Mouse (Mus musculus) heart, postnatal 0 days (tissue): ENCODE measurements at regions not wholly inside any gene's neighbourhood (a gene's known extent, or its start where the extent isn't known, plus 50 kb on each side); places are given as distances from the start of the nearest gene placed in this dataset.

Source experiments
- ATAC-seq: fragments of 200-750 bp; cut with Nextera tagmentation; 2 replicates; pipeline ENCODE4 v1.8.0; 2017; ENCODE audit warnings: low read depth, moderate number of reproducible peaks, moderate library complexity; ENCODE audit not compliant: insufficient read depth
- DNase-seq: peaks from one replicate; pipeline ENCODE4 v3.0.0-alpha.2; 2016; ENCODE audit warnings: low spot score
- H3K27ac ChIP-seq: fragments of 300-500 bp; sonication (generic); 2 replicates; pipeline ENCODE4 v1.5.1; 2014; ENCODE audit warnings: low read depth, mild to moderate bottlenecking
- H3K27me3 ChIP-seq: fragments of 300-500 bp; sonication (generic); 2 replicates; pipeline ENCODE4 v1.6.1; 2014; ENCODE audit warnings: low read length, mixed read lengths; ENCODE audit not compliant: control insufficient read depth, insufficient read depth
- H3K36me3 ChIP-seq: fragments of 300-500 bp; sonication (generic); replicated peaks from 2 replicates; pipeline ENCODE4 v1.6.1; 2014; ENCODE audit warnings: low read length, mixed read lengths; ENCODE audit not compliant: control insufficient read depth, insufficient read depth
- H3K4me1 ChIP-seq: fragments of 300-500 bp; sonication (generic); 2 replicates; pipeline ENCODE4 v1.6.1; 2014; ENCODE audit warnings: antibody characterized with exemption; ENCODE audit not compliant: control insufficient read depth, insufficient read depth
- H3K4me2 ChIP-seq: fragments of 300-500 bp; sonication (generic); 2 replicates; pipeline ENCODE4 v1.6.1; 2014; ENCODE audit warnings: low read depth, mild to moderate bottlenecking, low read length, moderate library complexity
- H3K4me3 ChIP-seq: fragments of 300-500 bp; sonication (generic); 2 replicates; pipeline ENCODE4 v1.5.1; 2014; ENCODE audit warnings: low read depth, low read length
- H3K9ac ChIP-seq: fragments of 300-500 bp; sonication (generic); replicated peaks from 2 replicates; pipeline ENCODE4 v1.6.1; 2014; ENCODE audit warnings: low read depth, low read length, mixed read lengths
- H3K9me3 ChIP-seq: fragments of 300-500 bp; sonication (generic); replicated peaks from 2 replicates; pipeline ENCODE4 v1.6.1; 2016; ENCODE audit warnings: low read length; ENCODE audit not compliant: control insufficient read depth
- CTCF ChIP-seq: IDR thresholded peaks from 2 replicates; pipeline ENCODE4 v1.5.1; 2016; ENCODE audit warnings: antibody characterized with exemption, control low read depth, low read depth
- EP300 ChIP-seq: IDR thresholded peaks from 2 replicates; pipeline ENCODE4 v1.6.1; 2016; ENCODE audit warnings: antibody characterized with exemption, low read depth
- WGBS: fragments of 180-500 bp; shearing (Covaris S2); extraction: QIAGEN DNeasy Blood & Tissue Kit; methylation state at CpG from one replicate; pipeline ENCODE4 v1.1.7; 2014; 5-methylcytosine and 5-hydroxymethylcytosine counted together

DNA sequence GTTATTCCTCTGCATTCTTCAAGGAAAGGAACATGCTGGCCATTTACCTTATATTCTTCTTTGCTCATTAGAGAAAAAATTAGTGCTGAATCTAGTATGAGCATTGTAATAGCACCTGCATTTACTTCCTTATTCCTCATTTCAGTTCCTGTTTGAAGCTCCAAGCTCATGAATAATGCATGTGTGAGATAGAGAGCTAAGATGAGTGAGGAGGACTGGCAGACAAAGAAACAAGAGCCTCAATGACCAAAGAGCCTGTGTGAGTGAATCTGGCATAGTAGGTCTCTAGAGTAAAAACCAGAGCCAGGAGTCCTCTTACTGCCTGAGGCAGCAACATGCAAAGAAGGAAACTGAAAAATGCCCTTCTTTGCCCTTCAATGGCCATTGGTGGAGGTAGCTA lies 365.4 kb upstream of the Adgrl4 start:
- Histone ChIP-seq H3K27me3 (no peaks in the 10 kb centered on the region), H3K9me3 (no peaks in the 10 kb centered on the region), H3K27ac (no peak overlapping the region), H3K4me1 (no peaks in the 10 kb centered on the region), H3K36me3 (no peaks in the 10 kb centered on the region), H3K9ac (no peak overlapping the region), H3K4me2 (no peak overlapping the region), H3K4me3 (no peak overlapping the region)
- DNase-seq: no peak
- TF ChIP-seq EP300: no peak
- no peak for TF ChIP-seq CTCF
- no peak for ATAC-seq

DNA sequence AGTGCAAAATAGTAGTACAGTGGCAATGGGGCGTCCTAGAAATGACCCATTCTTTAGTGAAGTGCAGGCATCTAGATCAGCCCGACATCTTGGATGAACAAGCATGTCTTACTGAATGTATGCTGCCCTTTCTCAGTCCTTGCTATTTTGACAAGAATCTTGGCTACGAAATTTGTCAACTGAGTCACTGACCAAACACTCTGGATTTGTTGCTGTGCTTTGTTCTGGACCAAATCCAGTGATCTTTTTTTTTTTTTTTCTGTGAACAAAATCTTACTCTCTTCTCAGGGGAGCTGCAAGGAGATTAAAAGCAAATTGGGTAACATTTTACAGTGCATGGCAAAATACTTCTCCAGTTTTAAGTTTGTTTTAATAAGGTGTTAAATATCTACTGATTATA lies 320.9 kb upstream of the Adgrl4 start:
- WGBS: 66% methylated on average over 3 of the region's 3 CpGs
- Histone ChIP-seq H3K27me3 (no peaks in the 10 kb centered on the region), H3K4me2 (no peak overlapping the region), H3K4me1 (peaks cover 5% of the 10 kb centered on the region; the same call in 1 of the 2 replicates), H3K36me3 (no peaks in the 10 kb centered on the region), H3K4me3 (no peak overlapping the region), H3K27ac (no peak overlapping the region), H3K9ac (no peak overlapping the region), H3K9me3 (no peaks in the 10 kb centered on the region)
- ATAC-seq (no peak), DNase-seq (no peak)
- no peak for TF ChIP-seq EP300
- TF ChIP-seq CTCF: no peak

DNA sequence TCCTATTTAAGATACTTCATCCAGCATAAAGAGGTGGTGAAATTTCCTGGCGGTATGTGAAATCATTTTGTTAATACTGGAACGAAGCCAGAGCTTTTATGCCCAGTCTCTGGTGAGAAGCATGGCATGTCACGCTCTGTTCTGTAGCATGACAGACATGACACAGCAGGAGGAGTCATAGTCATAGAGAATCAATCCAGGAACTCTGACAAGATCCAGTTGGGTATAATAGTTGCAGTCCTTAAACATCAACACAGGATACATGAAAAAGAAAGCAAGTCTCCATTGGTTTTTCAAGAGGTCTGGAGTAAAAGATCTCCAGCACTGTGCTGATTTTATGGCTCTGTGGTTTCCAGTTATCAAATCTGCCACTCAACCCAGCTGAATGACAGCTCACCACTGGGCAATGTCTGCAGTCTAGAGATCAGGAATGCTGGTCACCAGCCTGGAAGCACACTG lies 320.1 kb upstream of the Adgrl4 start:
- 17% methylated on average over 3 of the region's 3 CpGs for WGBS
- no peaks in the 10 kb centered on the region for H3K9me3 ChIP-seq
- peaks cover 5% of the 10 kb centered on the region; the same call in 1 of the 2 replicates for H3K4me1 ChIP-seq
- H3K9ac ChIP-seq: no peak overlapping the region
- H3K4me2 ChIP-seq: no peak overlapping the region
- ATAC-seq (no peak), DNase-seq (no peak)
- H3K27ac ChIP-seq: no peak overlapping the region
- H3K27me3 ChIP-seq: no peaks in the 10 kb centered on the region
- no peak for TF ChIP-seq EP300
- TF ChIP-seq CTCF: no peak
- H3K4me3 ChIP-seq: no peak overlapping the region
- H3K36me3 ChIP-seq: no peaks in the 10 kb centered on the region

DNA sequence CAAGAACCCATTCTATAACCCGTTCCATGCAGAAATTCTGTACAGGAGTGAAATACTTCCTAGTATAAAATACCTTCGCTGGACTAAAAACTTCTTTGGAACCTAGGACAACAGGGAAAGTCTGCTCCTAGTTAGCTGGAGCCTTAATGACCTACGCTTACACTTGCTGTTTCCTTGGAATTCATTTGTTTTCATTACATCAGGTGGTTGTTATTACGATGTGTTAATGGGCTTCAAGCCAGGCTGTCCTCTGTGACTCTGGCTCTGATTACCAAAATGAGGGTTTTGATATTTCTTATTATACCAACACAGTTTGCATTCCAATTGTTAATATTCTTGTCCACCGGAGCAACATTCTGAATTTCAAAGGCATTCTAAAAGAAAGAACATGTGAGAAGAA lies 313.6 kb upstream of the Adgrl4 start:
- no peak for TF ChIP-seq EP300
- no peak for TF ChIP-seq CTCF
- H3K27ac ChIP-seq: no peak overlapping the region
- no peak for ATAC-seq
- 81% methylated on average over 5 of the region's 5 CpGs for WGBS
- H3K27me3 ChIP-seq: no peaks in the 10 kb centered on the region
- no peak overlapping the region for H3K4me3 ChIP-seq
- no peak overlapping the region for H3K4me2 ChIP-seq
- H3K9ac ChIP-seq: no peak overlapping the region
- no peak for DNase-seq
- H3K4me1 ChIP-seq: no peaks in the 10 kb centered on the region
- no peaks in the 10 kb centered on the region for H3K9me3 ChIP-seq
- H3K36me3 ChIP-seq: no peaks in the 10 kb centered on the region

DNA sequence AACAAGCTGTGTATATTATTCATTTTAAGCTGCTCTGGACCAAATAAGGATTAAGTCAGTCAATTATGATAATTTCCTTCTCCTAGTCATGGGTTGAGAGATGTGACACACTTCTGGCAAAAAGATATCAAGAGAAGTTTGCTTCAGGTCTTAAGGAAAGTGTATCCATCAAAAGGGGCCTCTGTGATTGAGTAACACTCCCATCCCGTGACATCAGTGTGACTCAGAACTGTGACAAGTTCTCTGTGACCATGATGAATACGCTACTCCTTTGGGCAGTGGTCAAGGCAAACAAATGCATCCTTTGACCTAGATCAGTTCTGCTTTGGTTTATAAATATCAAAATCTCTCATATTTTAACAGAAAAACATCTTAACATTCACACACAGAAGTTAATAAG lies 290.8 kb upstream of the Adgrl4 start:
- DNase-seq (no peak), ATAC-seq (no peak)
- no peak overlapping the region for H3K4me3 ChIP-seq
- H3K9me3 ChIP-seq: no peaks in the 10 kb centered on the region
- H3K4me1 ChIP-seq: 0 out of 2 replicates have a peak, but pooled peaks cover 4% of the 10 kb centered on the region
- no peak overlapping the region for H3K4me2 ChIP-seq
- TF ChIP-seq CTCF (no peak), EP300 (no peak)
- no peak overlapping the region for H3K27ac ChIP-seq
- WGBS: 73% methylated on average over 2 of the region's 2 CpGs
- no peaks in the 10 kb centered on the region for H3K36me3 ChIP-seq
- no peak overlapping the region for H3K9ac ChIP-seq
- H3K27me3 ChIP-seq: no peaks in the 10 kb centered on the region

DNA sequence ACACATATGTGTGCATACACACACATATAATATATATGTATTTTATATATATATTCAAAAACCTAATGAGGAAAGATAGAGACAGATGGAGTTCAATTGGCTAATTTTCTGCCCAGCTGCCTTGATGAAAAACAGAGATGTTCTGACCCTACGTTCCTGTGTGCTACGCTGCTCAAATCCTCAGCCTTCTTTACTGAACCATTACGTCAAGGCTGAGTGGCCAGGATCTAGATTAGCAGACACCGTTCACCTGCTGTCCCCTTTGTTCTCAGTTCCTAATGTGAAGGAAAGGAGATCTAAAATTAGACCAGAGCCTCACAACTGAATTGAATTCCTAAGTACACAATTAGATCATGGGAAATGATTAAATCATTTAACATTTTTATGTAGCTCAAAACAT lies 284.3 kb upstream of the Adgrl4 start:
- H3K9me3 ChIP-seq: no peaks in the 10 kb centered on the region
- no peaks in the 10 kb centered on the region for H3K4me1 ChIP-seq
- H3K9ac ChIP-seq: no peak overlapping the region
- no peak overlapping the region for H3K27ac ChIP-seq
- WGBS: 32% methylated on average over 4 of the region's 4 CpGs
- H3K36me3 ChIP-seq: no peaks in the 10 kb centered on the region
- no peak overlapping the region for H3K4me2 ChIP-seq
- no peak for ATAC-seq
- no peaks in the 10 kb centered on the region for H3K27me3 ChIP-seq
- no peak overlapping the region for H3K4me3 ChIP-seq
- no peak for DNase-seq
- TF ChIP-seq CTCF (no peak), EP300 (no peak)
